Mouse (Mus musculus) megakaryocyte, embryonic 14.5 days (primary cell): Measurements from ENCODE around the gene Suclg2.

ENCODE experiments used
- FLI1 ChIP-seq: IDR thresholded peaks from 2 replicates; pipeline ENCODE4 v1.6.1; 2012; ENCODE audit warnings: low read length, inconsistent platforms, mixed read lengths
- GATA1 ChIP-seq: IDR thresholded peaks from 3 replicates; pipeline ENCODE4 v1.6.1; 2012; ENCODE audit warnings: mixed read lengths, low read length, inconsistent platforms, borderline replicate concordance

- TF ChIP-seq FLI1 (no peak), GATA1 (no peak)
These were observed 226.2 kb downstream of the Suclg2 start for GRCm38 (mm10) chr6:95492216-95492956.
